Mouse (Mus musculus) cerebellum, postnatal 36 days (tissue): ENCODE results near the gene Reep3.
A peak's percentile ranks its signal among the peaks of the same experiment; 100 is the strongest.
"Not testable (repeated sequence)": the region's sequence is repeated elsewhere in the genome, so short reads cannot be mapped to it uniquely, and the experiment has no call there.

ENCODE experiments used
- DNase-seq, 2 experiments: peaks; one replicate each; pipeline ENCODE4 v3.0.0; 2021 to 2022; ENCODE audit warnings: mixed read lengths in 2 of 2

Gene Reep3

DNA sequence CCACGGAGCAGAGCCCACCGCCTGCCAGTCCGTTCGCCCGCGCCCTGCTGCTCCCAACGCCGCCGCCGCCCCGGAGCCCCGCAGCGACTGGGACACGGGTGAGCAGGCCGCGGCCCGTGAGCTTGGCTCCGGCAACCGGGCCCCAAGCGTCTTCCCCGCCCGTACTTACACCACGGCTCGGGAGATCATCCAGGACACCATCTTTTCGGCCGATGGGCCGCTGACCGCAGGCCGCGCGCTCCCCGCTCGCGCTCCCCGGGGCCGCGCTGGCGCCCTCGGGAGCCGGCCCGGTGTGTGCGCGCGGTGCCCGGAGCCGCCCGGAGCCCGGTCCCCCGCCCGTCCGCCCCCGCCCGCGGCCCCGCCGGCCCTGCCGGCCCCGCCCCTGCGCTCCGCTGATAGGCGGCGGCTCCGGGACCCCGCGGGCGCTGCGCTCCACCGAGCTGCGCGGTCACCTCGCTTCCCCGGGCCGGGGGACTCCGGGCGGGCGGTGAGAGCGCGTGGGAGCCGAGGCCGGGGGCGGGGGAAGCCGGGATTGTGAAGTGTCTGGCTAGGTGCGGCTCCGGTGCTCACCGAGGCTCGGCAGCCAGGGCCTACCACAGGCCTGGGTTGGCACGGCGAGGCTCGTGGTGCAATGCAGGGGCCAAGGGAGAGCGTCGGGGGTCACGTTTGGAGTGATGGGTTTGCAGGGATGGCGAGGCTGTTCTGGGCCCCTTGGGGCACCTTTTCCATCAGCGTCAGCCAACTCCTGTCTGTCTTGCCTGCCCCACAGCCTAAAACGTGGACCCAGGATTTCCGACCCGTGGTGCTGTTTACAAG is at the start of gene Reep3:
Gene Reep3, minus strand, starts transcription at position 325 of the 816 bp plus-strand sequence.
- peak; percentile 71 to 79 for DNase-seq

DNA sequence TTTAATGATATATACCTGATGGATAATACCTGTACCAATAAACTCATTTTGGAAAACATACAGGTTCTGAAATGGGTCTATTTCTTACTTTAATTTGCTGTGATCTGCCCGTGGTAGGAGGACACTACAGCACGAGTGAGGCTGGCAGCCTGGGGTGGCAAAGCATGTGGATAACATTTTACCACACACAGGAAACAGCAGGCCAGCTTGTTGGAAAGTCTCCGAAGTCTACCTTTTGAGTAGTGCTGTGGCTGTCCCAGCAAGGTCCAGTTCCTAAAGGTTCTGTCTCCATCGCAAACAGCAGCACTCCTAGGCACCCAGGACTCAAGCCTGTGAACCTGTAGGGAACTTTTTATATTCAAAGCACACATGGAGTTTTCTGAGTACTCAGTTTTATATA is 48.9 kb upstream of the Reep3 start:
- no peak for DNase-seq

DNA sequence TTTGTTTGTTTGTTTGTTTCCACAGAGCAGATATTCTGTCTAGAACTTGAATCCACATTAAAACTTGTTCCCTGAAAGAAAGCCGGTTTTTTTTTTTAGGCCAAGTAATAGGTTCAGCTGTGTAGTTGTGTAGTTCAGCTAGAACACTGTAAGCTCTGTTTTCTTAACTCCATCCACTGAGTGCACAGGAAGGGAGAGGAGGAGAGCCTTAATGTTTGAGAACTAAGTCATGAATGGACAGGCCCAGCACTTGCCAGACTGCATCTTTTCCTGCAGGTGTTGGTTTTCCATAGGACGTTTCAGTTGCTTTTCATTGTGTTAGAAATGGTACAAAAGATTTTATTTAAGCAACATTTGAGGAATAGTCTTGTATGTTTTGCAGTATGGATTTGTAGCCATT is 47.5 kb upstream of the Reep3 start:
- no peak for DNase-seq

GRCm38 (mm10) chr10:67143661-67144060 is 46.9 kb upstream of the Reep3 start:
- no peak for DNase-seq

- no peak for DNase-seq
These were observed 40.7 kb upstream of the Reep3 start for GRCm38 (mm10) chr10:67137437-67137836.

DNA sequence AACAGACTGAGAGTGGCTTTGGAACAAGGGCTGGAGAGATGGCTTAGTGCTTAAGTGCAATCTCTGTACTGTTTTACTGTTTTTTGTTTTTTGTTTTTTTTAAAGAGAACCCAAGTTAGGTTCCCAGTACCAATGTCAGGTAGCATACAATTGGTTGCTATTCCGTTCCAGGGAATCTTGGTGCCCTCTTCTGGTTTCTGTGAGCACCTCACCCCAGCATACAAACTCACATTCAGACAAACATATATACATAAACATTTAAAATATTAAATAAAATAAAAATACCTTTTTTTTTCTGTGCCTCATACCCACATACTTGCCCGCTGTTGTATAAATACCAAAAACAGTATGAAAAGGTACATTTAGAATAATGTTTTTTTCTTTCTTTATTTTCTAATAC is 37.6 kb upstream of the Reep3 start:
- no peak for DNase-seq

GRCm38 (mm10) chr10:67131709-67132108 is 35.0 kb upstream of the Reep3 start:
- DNase-seq, result no peak

GRCm38 (mm10) chr10:67129531-67129930 is 32.8 kb upstream of the Reep3 start:
- peak; percentile 65 to 71 for DNase-seq

DNA sequence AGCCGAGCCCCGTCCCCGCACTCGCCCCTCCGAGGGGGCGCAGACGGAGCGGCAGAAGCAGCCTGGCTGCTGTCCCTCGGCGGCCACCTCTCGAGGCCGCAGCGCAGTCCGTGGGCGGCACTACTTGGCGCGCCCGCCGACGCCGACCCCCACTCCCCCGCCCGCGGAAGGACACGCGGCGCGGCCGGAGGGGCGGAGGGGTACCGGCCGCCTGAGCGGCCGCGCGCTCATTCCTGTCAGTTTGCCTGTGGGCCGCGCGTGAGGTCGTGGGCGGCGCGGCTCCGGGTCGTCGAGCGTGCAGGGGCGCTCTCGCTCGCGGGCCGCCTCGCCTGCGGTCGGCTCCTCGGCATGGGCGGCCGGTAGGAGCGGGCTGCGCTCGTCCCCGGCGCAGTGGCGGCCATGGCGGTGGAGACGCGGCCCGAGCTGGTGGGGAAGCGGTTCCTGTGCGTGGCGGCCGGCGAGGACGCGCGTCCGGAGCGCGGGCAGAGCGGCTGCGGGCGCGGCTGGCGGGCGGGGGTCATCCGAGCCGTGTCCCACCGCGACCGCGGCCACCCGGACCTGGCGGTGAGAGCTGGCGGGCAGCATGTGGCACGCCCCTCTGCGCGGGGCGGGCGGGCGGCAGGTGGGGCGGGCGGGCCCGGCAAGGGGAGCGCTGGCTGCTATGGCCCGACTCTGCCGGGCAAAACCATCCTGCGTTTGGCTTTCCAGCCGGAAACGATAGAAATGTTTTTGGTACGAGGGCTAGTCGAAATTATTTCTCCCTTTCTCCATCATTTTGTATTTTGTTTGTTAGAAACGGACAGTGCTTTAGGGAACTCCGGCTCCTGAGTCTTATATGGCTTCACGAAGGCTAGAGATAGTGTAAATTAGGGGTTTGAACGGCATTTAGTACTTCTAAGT is 30.4 kb upstream of the Reep3 start:
- peak in 1 of 2 experiments; percentile 41 for DNase-seq

GRCm38 (mm10) chr10:67126061-67126858 is 29.5 kb upstream of the Reep3 start:
- no peak for DNase-seq

- DNase-seq, result no peak
These were observed 27.4 kb upstream of the Reep3 start for GRCm38 (mm10) chr10:67124156-67124555.

- DNase-seq, result no peak
These were observed 27.0 kb upstream of the Reep3 start for GRCm38 (mm10) chr10:67123756-67124155.

GRCm38 (mm10) chr10:67120640-67121039 is 23.9 kb upstream of the Reep3 start:
- DNase-seq, result no peak

DNA sequence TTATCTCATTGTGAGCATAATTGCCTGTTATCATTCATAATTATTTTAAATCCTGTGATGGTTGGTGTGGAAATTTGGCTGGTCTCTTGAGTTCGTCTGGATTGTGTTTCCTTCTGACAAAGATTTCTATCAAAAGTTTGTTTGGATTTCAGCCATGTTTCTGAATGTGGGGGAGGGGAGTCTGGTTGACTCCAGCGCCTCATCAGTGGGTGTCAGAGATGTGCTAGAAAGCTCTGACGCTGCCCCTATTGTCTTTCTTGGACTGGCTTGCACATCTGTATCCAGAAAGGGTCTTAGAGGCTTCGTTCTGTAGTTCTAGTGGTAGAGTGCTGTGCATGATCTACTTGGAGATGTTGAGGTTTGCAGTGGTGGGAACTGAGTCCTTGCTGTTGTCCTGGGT is 23.4 kb upstream of the Reep3 start:
- DNase-seq, result peak in 1 of 2 experiments; percentile 2

DNA sequence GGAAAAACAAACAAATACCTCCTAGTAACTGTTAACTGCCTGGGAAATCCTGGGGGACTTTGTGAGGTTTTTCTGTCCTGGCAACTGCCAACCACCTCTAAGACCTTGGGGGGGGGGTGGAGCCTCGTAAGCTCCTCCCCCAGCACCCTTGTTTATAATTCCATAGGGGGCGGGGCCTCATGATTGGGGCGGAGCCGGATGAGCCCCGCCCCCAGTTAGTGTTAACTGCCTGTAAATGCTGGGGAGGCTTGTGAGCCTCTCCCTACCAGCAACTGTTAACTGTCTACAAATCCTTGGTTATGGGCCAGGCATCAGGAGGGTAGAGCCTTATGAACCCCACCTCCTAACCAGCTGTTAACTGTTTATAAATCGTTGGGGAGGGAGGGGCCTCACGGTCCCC is 22.5 kb upstream of the Reep3 start:
- peak in 1 of 2 experiments; percentile 1 for DNase-seq

DNA sequence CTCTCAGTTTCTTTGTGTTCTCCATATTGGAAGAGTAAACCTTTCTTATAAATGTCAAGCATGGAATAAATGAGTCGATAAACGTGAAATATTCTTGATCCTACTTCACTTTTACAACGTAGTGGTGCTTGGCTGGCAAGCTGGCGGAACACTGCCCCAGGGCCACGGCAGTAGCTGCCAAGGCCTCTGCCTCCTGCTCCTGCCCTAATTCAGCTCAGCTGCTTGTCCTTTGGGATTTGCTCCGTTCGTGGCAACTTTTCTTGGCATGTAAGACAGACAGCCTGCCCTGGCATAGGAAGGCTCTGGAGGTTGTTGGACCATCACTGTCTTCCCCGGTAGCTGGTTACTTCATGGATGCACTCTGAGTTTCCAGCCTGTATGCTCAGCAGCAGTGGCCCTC is 19.5 kb upstream of the Reep3 start:
- peak; percentile 55 for DNase-seq

- DNase-seq, result peak in 1 of 2 experiments; percentile 37
These were observed 18.9 kb upstream of the Reep3 start for GRCm38 (mm10) chr10:67115666-67116091.

- no peak for DNase-seq
These were observed 18.4 kb upstream of the Reep3 start for GRCm38 (mm10) chr10:67115115-67115514.

- DNase-seq, result no peak
These were observed 17.1 kb upstream of the Reep3 start for GRCm38 (mm10) chr10:67113833-67114232.

DNA sequence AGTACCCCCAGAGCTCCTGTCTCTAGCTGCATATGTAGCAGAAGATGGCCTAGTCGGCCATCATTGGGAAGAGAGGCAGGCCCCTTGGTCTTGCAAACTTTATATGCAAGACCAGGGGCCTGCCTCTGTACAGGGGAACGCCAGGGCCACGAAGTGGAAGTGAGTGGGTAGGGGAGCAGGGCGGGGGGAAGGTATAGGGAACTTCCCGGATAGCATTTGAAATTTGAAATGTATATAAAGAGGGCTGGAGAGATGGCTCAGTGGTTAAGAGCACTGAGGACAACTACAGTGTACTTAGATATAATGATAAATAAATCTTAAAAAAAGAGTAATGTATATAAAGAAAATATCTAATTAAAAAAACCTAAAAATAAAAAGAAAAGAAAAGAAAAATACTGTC is 16.2 kb upstream of the Reep3 start:
- DNase-seq, result not testable (repeated sequence)

DNA sequence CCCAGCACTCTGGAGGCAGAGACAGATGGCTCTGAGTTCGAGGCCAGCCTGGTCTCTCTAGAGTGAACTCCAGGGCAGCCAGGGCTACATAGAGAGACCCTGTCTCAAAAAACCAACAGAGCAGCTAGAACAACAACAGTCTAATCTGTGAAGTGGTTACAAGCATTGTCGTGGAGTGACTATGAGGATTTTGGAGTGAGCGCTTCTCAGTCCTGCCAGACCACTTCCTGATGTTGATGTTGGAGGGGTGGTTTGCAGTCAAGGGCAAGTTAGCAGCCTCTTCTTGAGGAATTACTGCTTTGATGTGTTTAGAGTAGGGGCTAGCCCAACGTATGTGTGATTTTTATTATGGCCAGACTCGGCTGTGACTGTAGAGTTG is 15.0 kb upstream of the Reep3 start:
- no peak for DNase-seq

DNA sequence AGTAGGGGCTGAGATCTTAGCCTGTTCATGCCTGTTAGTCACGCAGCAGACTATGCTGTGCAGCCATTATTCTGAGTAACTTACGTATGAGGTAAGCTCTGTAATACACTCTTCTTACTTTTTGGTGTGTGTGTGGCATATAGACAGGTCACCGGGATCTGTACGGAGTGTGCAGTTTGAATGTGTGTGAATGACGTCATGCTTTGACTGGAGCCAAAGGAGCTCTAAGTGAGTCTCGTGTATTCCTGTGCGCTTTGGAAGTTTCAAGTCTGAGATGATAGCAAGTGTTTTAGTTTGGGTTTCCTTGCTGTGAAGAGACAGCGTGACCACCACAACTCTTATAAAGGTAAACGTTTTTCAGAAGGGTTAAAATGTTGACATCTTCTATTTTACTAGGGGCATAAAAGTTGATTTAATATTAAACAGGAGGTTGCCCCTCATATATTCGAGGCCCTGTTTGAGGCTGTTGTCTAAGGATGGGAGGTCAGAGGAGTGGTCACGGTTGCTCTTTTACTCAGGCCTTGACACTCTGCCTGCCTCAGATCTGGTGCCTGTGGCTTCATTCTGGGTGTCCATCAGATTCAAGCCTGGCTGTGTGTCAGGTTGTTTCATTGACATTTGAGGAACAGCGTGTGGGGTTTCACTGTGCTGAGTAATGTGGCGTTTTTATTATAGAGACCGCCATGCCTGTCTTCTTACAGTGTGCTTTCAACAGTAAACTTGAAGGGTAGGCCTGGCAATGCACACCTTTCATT is 14.5 kb upstream of the Reep3 start:
- DNase-seq, result no peak
